Mouse (Mus musculus): Measurements from ENCODE around the gene Plekhg4. TPM values are rescaled to one million over a fixed set of nuclear protein-coding genes. Genes with fewer than 3 reads are reported as not detected.

The Plekhg4 gene
- polyA plus RNA-seq, 1 experiment, result 0.41 TPM

DNA sequence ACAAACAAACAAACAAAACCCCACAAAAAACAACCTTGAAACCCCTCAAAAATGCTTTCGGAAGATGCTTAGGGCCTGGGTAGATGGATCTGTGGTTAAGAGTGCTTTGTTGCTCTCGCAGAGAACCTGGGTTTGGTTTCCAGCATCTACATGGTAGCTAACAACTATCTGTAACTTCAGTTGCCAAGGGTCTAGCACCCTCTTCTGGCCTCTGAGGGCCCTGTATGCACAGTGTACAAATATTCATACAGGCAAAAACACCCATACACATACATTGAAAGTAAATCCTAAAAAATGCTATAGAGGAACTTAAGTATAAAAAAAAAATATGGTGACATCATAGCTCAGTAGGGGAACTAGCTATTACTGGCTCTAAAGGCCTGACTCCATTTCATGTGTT is 11.0 kb downstream of the Plekhg4 start:
- Histone ChIP-seq H3K27ac (ENCODE audit: insufficient read depth, low read depth, low read length) (no peak overlapping the region), H3K27me3 (ENCODE audit: control insufficient read depth, insufficient read depth, low read length) (no peaks in the 10 kb centered on the region)

DNA sequence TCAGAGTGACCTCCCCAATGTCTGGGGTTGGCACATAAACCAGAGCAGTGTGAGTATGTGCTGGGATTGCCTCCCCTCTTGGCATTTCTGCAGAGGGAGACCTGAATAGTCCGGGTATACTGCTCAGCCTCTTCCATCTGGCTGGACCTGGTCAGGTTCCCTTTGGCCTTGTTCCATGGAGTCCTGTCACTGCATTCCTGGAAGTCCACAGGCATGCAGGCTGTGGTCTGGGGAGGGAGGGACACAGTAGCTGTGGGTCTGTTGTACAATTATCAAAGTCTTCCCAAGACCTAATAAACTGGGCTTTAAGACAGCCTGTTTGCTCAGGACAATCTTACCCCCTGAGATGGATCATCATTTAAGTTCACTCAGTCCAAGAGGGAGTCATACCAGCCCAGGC is 14.1 kb downstream of the Plekhg4 start:
- Histone ChIP-seq H3K4me3 (ENCODE audit: low read depth, low read length) (no peak overlapping the region), H3K36me3 (ENCODE audit: control insufficient read depth, insufficient read depth, low read length) (no peaks in the 10 kb centered on the region), H3K27ac (ENCODE audit: insufficient read depth, low read depth, low read length) (no peak overlapping the region), H3K27me3 (ENCODE audit: control insufficient read depth, insufficient read depth, low read length) (no peaks in the 10 kb centered on the region), H3K4me1 (ENCODE audit: control insufficient read depth, insufficient read depth, insufficient read length, low read length) (no peaks in the 10 kb centered on the region)
- WGBS, result 29% methylated on average over 1 of the region's 1 CpGs
- no peak for TF ChIP-seq POLR2A (IDR thresholded peaks at IDR 0.05; ENCODE audit: low read depth, low read length)
- no peak for TF ChIP-seq CTCF (IDR thresholded peaks at IDR 0.05; ENCODE audit: extremely low read depth, insufficient read length, insufficient replicate concordance, low read depth, low read length)

More for the DNA sequence above, 11.0 kb downstream of the Plekhg4 start:
- Histone ChIP-seq H3K36me3 (ENCODE audit: control insufficient read depth, insufficient read depth, low read length) (no peaks in the 10 kb centered on the region), H3K4me3 (ENCODE audit: low read depth, low read length) (no peak overlapping the region), H3K4me1 (ENCODE audit: control insufficient read depth, insufficient read depth, insufficient read length, low read length) (peaks cover under 1% of the 10 kb centered on the region; the same call in 1 of the 2 replicates)
- WGBS, result 97% methylated on average over 2 of the region's 2 CpGs
- TF ChIP-seq CTCF (IDR thresholded peaks at IDR 0.05; ENCODE audit: extremely low read depth, insufficient read length, insufficient replicate concordance, low read depth, low read length) (no peak), POLR2A (IDR thresholded peaks at IDR 0.05; ENCODE audit: low read depth, low read length) (no peak)

DNA sequence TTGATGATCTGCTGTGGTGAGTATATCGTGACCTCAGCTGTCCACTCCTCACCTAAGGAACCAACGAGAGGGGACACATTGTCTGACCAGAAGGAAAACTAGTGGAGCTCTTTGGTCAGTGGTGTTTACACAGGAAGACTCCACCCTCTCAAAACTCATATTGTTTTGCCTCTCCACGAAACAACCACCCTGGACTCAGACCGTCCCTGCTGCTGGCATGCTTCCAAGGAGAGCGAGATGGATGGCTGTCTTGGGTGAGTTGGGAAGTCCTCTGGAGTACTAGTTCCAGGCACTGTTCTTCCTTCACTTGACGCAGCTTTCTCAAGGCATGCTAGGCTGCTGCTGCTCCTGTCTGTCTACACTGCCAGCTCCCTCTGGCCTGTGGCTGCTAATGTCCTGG is 16.0 kb downstream of the Plekhg4 start:
- 36% methylated on average over 6 of the region's 6 CpGs for WGBS
- Histone ChIP-seq H3K4me1 (ENCODE audit: control insufficient read depth, insufficient read depth, insufficient read length, low read length) (no peaks in the 10 kb centered on the region), H3K4me3 (ENCODE audit: low read depth, low read length) (no peak overlapping the region)

GRCm38 (mm10) chr8:105393089-105393787 is 20.2 kb downstream of the Plekhg4 start:
- H3K4me3 ChIP-seq (ENCODE audit: low read depth, low read length), result no peak overlapping the region
- WGBS, result 82% methylated on average over 12 of the region's 12 CpGs
- H3K4me1 ChIP-seq (ENCODE audit: control insufficient read depth, insufficient read depth, insufficient read length, low read length), result no peaks in the 10 kb centered on the region
- H3K36me3 ChIP-seq (ENCODE audit: control insufficient read depth, insufficient read depth, low read length), result no peaks in the 10 kb centered on the region
- no peaks in the 10 kb centered on the region for H3K27me3 ChIP-seq (ENCODE audit: control insufficient read depth, insufficient read depth, low read length)
- TF ChIP-seq CTCF (IDR thresholded peaks at IDR 0.05; ENCODE audit: extremely low read depth, insufficient read length, insufficient replicate concordance, low read depth, low read length) (no peak), POLR2A (IDR thresholded peaks at IDR 0.05; ENCODE audit: low read depth, low read length) (no peak)
- no peak overlapping the region for H3K27ac ChIP-seq (ENCODE audit: insufficient read depth, low read depth, low read length)

More for the DNA sequence above, 16.0 kb downstream of the Plekhg4 start:
- Histone ChIP-seq H3K27ac (ENCODE audit: insufficient read depth, low read depth, low read length) (no peak overlapping the region), H3K36me3 (ENCODE audit: control insufficient read depth, insufficient read depth, low read length) (no peaks in the 10 kb centered on the region), H3K27me3 (ENCODE audit: control insufficient read depth, insufficient read depth, low read length) (no peaks in the 10 kb centered on the region)
- TF ChIP-seq CTCF (IDR thresholded peaks at IDR 0.05; ENCODE audit: extremely low read depth, insufficient read length, insufficient replicate concordance, low read depth, low read length) (no peak), POLR2A (IDR thresholded peaks at IDR 0.05; ENCODE audit: low read depth, low read length) (no peak)

GRCm38 (mm10) chr8:105393915-105394314 is 20.8 kb downstream of the Plekhg4 start:
- H3K27me3 ChIP-seq (ENCODE audit: control insufficient read depth, insufficient read depth, low read length), result no peaks in the 10 kb centered on the region

GRCm38 (mm10) chr8:105397747-105398146 is 24.7 kb downstream of the Plekhg4 start:
- Histone ChIP-seq H3K4me3 (ENCODE audit: low read depth, low read length) (no peak overlapping the region), H3K27me3 (ENCODE audit: control insufficient read depth, insufficient read depth, low read length) (no peaks in the 10 kb centered on the region), H3K27ac (ENCODE audit: insufficient read depth, low read depth, low read length) (no peak overlapping the region), H3K4me1 (ENCODE audit: control insufficient read depth, insufficient read depth, insufficient read length, low read length) (no peaks in the 10 kb centered on the region), H3K36me3 (ENCODE audit: control insufficient read depth, insufficient read depth, low read length) (no peaks in the 10 kb centered on the region)
- WGBS, result 32% methylated on average over 3 of the region's 3 CpGs
- TF ChIP-seq POLR2A (IDR thresholded peaks at IDR 0.05; ENCODE audit: low read depth, low read length) (no peak), CTCF (IDR thresholded peaks at IDR 0.05; ENCODE audit: extremely low read depth, insufficient read length, insufficient replicate concordance, low read depth, low read length) (peak; percentile 50; the same call in 1 of the 2 replicates)

More at GRCm38 (mm10) chr8:105393915-105394314, 20.8 kb downstream of the Plekhg4 start:
- TF ChIP-seq CTCF (IDR thresholded peaks at IDR 0.05; ENCODE audit: extremely low read depth, insufficient read length, insufficient replicate concordance, low read depth, low read length) (no peak), POLR2A (IDR thresholded peaks at IDR 0.05; ENCODE audit: low read depth, low read length) (no peak)
- Histone ChIP-seq H3K4me1 (ENCODE audit: control insufficient read depth, insufficient read depth, insufficient read length, low read length) (no peaks in the 10 kb centered on the region), H3K36me3 (ENCODE audit: control insufficient read depth, insufficient read depth, low read length) (no peaks in the 10 kb centered on the region), H3K27ac (ENCODE audit: insufficient read depth, low read depth, low read length) (no peak overlapping the region), H3K4me3 (ENCODE audit: low read depth, low read length) (no peak overlapping the region)
- WGBS, result 80% methylated on average over 7 of the region's 7 CpGs

DNA sequence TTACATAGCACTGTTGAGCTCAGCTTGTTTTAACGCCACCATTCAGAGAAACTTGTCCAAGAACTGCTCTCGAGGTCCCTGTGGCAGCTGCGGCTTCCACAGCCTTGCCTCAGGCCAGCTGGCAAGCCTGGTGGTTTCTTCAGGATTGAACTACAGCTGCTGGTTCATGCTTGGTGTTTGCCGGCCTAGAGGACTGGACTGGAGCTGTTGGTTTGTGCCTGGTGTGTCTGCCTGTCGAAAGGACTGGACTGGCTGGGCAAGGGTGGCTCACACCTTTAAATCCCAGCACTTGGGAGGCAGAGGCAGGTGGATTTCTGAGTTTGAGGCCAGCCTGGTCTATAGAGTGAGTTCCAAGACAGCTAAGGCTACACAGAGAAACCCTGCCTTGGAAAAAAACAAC is 26.9 kb downstream of the Plekhg4 start:
- H3K27ac ChIP-seq (ENCODE audit: insufficient read depth, low read depth, low read length), result no peak overlapping the region
- no peaks in the 10 kb centered on the region for H3K27me3 ChIP-seq (ENCODE audit: control insufficient read depth, insufficient read depth, low read length)
- no peaks in the 10 kb centered on the region for H3K4me1 ChIP-seq (ENCODE audit: control insufficient read depth, insufficient read depth, insufficient read length, low read length)
- TF ChIP-seq CTCF (IDR thresholded peaks at IDR 0.05; ENCODE audit: extremely low read depth, insufficient read length, insufficient replicate concordance, low read depth, low read length) (no peak), POLR2A (IDR thresholded peaks at IDR 0.05; ENCODE audit: low read depth, low read length) (no peak)
- WGBS, result 93% methylated on average over 5 of the region's 5 CpGs
- H3K4me3 ChIP-seq (ENCODE audit: low read depth, low read length), result no peak overlapping the region
- H3K36me3 ChIP-seq (ENCODE audit: control insufficient read depth, insufficient read depth, low read length), result no peaks in the 10 kb centered on the region
